Mouse (Mus musculus) kidney, embryonic 15.5 days (tissue): ENCODE results near the gene Faap100. TPM values are rescaled to one million over a fixed set of nuclear protein-coding genes. Genes with fewer than 3 reads are reported as not detected.
A peak's percentile ranks its signal among the peaks of the same experiment; 100 is the strongest.
"Not testable (repeated sequence)": the region's sequence is repeated elsewhere in the genome, so short reads cannot be mapped to it uniquely, and the experiment has no call there.

Source experiments
- ATAC-seq: fragments of 200-750 bp; cut with Nextera tagmentation; replicated peaks from 2 replicates; pipeline ENCODE4 v1.8.0; 2017; ENCODE audit warnings: moderate TSS enrichment; ENCODE audit not compliant: low FRiP score
- H3K27ac ChIP-seq: fragments of 300-500 bp; sonication (generic); 2 replicates; pipeline ENCODE4 v1.5.1; 2015; ENCODE audit warnings: mild to moderate bottlenecking, inconsistent platforms
- H3K27me3 ChIP-seq: fragments of 300-500 bp; sonication (generic); 2 replicates; pipeline ENCODE4 v1.6.1; 2015; ENCODE audit warnings: inconsistent platforms
- H3K36me3 ChIP-seq: fragments of 300-500 bp; sonication (generic); 2 replicates; pipeline ENCODE4 v1.6.1; 2015; ENCODE audit warnings: inconsistent platforms
- H3K4me1 ChIP-seq: fragments of 300-500 bp; sonication (generic); 2 replicates; pipeline ENCODE4 v1.6.1; 2015; ENCODE audit warnings: inconsistent platforms
- H3K4me2 ChIP-seq: fragments of 300-500 bp; sonication (generic); 2 replicates; pipeline ENCODE4 v1.6.1; 2015; ENCODE audit warnings: moderate library complexity, mild to moderate bottlenecking, inconsistent platforms
- H3K4me3 ChIP-seq: fragments of 300-500 bp; sonication (generic); replicated peaks from 2 replicates; pipeline ENCODE4 v1.5.1; 2015; ENCODE audit warnings: mild to moderate bottlenecking, inconsistent platforms
- H3K9ac ChIP-seq: fragments of 300-500 bp; sonication (generic); 2 replicates; pipeline ENCODE4 v1.6.1; 2015; ENCODE audit warnings: mild to moderate bottlenecking, inconsistent platforms
- H3K9me3 ChIP-seq: fragments of 300-500 bp; sonication (generic); replicated peaks from 2 replicates; pipeline ENCODE4 v1.6.1; 2016; ENCODE audit warnings: inconsistent platforms
- WGBS: fragments of 180-500 bp; shearing (Covaris S2); methylation state at CpG from one replicate; pipeline ENCODE4 v1.1.7; 2015; ENCODE audit warnings: mixed read lengths; 5-methylcytosine and 5-hydroxymethylcytosine counted together
- polyA plus RNA-seq: library from polyadenylated mRNA; unstranded; fragments of >200 nt; fragmentation: Nextera tagmentation; extraction: Ambion mirVana; gene quantifications from 2 replicates; pipeline ENCODE4 v1.2.1, GENCODE M21; 2015

Gene Faap100
- polyA plus RNA-seq, 1 experiment from 2014 or later = 41.9 TPM

DNA sequence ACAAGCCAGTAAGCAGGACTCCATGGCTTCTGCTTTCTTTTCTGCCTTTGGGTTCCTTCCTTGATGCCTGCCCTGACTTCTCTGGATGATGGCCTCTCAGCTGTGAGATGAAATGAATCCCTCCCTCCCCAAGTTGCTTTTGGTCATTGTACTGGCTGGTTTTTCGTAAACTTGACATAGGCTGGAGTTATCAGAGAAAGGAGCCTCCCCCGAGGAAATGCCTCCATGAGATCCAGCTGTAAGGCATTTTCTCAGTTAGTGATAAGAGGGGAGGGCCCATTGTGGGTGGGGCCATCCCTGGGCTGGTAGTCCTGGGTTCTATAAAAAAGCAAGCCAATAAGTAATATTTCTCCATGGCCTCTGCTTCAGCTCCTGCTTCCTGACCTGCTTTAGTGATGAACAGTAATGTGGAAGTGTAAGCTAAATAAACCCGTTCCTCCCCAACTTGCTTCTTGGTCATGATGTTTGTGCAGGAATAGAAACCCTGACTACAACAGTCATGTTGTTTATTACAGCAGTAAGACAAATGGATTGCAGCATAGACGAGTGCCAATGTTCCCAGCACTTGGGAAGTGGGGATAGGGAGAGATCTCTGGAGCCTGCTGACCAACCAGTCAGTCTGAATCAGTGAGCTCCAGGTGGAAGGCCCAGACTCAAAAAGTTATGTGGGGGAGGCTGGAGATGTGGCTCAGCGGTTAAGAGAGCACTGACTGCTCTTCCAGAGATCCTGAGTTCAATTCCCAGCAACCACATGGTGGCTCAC, 23.1 kb downstream of the Faap100 start:
- Histone ChIP-seq H3K9ac (no peak overlapping the region), H3K4me2 (no peak overlapping the region), H3K27me3 (no peaks in the 10 kb centered on the region), H3K36me3 (no peaks in the 10 kb centered on the region), H3K27ac (peak overlapping the region; percentile 73), H3K4me3 (no peak overlapping the region), H3K9me3 (no peaks in the 10 kb centered on the region), H3K4me1 (peaks cover 92% of the 10 kb centered on the region)
- no peak for ATAC-seq
- WGBS = 42% methylated on average over 5 of the region's 5 CpGs

DNA sequence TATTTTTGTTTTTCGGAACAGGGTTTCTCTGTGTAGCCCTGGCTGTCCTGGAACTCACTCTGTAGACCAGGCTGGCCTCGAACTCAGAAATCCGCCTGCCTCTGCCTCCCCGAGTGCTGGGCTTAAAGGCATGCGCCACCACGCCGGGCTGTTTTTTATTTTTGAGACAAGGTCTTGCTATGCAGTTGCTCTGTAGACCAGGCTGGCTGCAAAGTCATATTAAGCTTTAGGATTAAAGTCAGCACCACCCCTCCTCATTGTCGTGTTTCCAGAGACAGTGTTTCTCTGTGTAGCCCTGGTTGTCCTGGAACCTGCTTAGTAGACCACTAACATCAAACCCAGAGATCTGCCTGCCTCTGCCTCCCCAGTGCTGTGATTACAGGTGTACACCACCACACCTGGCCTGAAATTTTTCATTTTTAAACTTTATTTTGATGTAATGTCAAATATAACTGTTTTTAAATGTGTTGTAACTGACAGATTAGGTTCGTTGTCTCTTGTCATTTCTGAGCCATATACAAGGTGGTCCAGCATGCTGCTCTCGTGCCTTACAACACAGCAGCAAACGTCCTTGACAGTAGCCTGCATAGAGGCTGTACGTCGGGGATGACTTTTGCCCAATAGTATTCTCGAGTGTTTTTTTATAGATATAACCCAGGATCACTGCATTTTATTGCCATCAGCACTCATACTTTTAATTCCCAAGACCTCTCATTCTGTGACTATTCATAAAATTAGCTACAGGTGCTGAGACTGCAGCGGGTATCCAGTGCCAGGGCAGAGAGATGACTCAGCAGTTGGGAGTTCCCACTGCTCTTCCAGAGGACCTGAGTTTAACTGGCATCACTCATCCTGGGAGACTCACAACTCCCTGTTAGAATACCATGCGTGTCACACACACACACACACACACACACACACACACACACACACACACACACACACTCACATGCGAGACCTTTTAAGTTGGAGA, 24.0 kb downstream of the Faap100 start:
- peak overlapping the region; percentile 73 for H3K27ac ChIP-seq
- H3K36me3 ChIP-seq = no peaks in the 10 kb centered on the region
- H3K4me1 ChIP-seq = peaks cover 88% of the 10 kb centered on the region
- H3K27me3 ChIP-seq = no peaks in the 10 kb centered on the region
- WGBS = 86% methylated on average over 17 of the region's 17 CpGs
- ATAC-seq = no peak
- no peaks in the 10 kb centered on the region for H3K9me3 ChIP-seq
- H3K9ac ChIP-seq = no peak overlapping the region
- no peak overlapping the region for H3K4me2 ChIP-seq
- no peak overlapping the region for H3K4me3 ChIP-seq

DNA sequence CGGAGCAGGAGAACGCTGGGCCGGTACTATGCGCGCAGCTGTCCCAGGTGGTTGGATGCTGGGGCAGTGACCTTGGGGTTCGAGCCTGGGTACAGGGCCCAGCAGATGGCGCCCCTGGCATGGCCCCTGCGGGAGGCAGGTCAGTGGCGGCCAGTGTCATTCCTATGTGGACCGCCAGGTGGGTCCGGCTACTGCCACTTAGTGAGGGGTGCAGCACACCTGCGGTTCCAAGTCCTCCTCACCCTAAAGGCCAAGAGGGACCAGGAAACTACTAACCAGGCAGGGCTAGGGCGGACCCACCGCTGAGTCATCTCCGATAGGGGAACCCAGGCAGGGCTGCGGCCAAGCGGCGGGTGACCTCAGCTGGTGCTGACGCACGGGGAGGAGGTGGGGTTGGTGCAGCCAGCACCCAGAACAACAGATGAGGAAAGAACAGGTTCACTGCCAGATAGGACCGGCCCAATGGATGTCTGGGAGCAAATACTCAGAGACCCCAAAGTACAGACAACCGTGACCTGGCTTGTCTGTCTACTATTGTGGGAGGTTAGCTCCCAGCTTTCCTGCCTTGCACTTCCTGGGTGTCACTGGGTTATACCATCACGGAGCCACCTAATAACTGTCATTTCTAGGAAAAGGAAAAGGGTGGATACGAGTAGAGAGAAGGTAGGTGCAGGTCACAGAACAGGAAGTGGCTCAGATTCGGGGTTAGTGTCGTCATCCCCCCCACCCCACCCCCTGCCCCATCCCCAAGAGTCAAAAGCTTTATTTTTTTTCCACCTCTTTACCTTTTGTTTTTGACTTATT, 24.9 kb downstream of the Faap100 start:
- Histone ChIP-seq H3K9ac (no peak overlapping the region), H3K4me1 (peaks cover 85% of the 10 kb centered on the region), H3K27ac (peak overlapping the region; percentile 100), H3K9me3 (no peaks in the 10 kb centered on the region), H3K27me3 (no peaks in the 10 kb centered on the region), H3K4me2 (peak overlapping the region; percentile 41), H3K36me3 (no peaks in the 10 kb centered on the region), H3K4me3 (no peak overlapping the region)
- peak; percentile 10 for ATAC-seq
- WGBS = 27% methylated on average over 26 of the region's 26 CpGs

- peak overlapping the region; percentile 10; the same call in 1 of the 2 replicates for H3K4me2 ChIP-seq
- peaks cover 76% of the 10 kb centered on the region for H3K4me1 ChIP-seq
- no peaks in the 10 kb centered on the region for H3K9me3 ChIP-seq
- no peak for ATAC-seq
- H3K27ac ChIP-seq = peak overlapping the region; percentile 100
- 58% methylated on average over 13 of the region's 13 CpGs for WGBS
- H3K4me3 ChIP-seq = no peak overlapping the region
- no peaks in the 10 kb centered on the region for H3K27me3 ChIP-seq
- H3K36me3 ChIP-seq = no peaks in the 10 kb centered on the region
- peak overlapping the region; percentile 24; the same call in 1 of the 2 replicates for H3K9ac ChIP-seq
These were observed 25.8 kb downstream of the Faap100 start for GRCm38 (mm10) chr11:120352571-120353290.

DNA sequence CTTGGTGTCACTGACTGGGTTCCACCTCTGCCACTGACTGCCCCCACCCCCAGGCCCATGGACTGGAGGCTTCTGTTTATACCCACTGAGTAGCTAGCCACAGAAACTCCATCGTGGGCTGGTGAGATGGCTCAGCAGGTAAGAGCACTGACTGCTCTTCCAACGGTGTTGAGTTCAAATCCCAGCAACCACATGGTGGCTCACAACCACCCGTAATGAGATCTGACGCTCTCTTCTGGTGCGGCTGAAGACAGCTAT, 26.5 kb downstream of the Faap100 start:
- Histone ChIP-seq H3K4me1 (peaks cover 69% of the 10 kb centered on the region), H3K27ac (peak overlapping the region; percentile 100)
- H3K9me3 ChIP-seq, H3K36me3 ChIP-seq, H3K27me3 ChIP-seq, ATAC-seq, H3K4me2 ChIP-seq, H3K9ac ChIP-seq, H3K4me3 ChIP-seq: not testable (repeated sequence)
- 86% methylated on average over 5 of the region's 5 CpGs for WGBS

GRCm38 (mm10) chr11:120351250-120352092, 27.1 kb downstream of the Faap100 start:
- no peaks in the 10 kb centered on the region for H3K9me3 ChIP-seq
- peaks cover 7% of the 10 kb centered on the region for H3K36me3 ChIP-seq
- H3K4me1 ChIP-seq = peaks cover 68% of the 10 kb centered on the region
- H3K27ac ChIP-seq = peak overlapping the region; percentile 100
- no peaks in the 10 kb centered on the region for H3K27me3 ChIP-seq
- H3K4me3 ChIP-seq = 0 out of 2 replicates have a peak overlapping the region, but pooled peaks have one; percentile 99
- peak overlapping the region; percentile 83 for H3K4me2 ChIP-seq
- peak overlapping the region; percentile 100; the same call in 1 of the 2 replicates for H3K9ac ChIP-seq
- no peak for ATAC-seq
- 70% methylated on average over 10 of the region's 10 CpGs for WGBS

DNA sequence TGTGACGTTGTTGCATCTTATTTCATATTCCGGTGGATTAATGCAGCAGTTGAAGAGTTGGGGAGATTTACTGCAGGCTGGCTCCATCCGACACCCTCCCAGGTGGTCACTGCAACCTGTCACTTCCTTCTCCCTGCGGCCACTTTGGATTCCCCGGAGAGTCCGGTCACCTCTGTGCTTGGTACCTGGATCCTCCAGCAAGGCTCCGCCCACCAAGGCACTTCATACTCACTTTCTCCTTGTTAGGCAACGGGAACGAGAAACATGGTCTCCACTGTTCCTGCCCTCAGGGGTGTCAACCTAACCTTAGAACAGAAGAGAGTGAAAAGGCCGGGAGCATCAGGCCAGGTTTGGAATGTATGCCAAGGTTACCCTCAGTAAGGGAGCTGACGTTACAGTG, 27.9 kb downstream of the Faap100 start:
- peaks cover 62% of the 10 kb centered on the region for H3K4me1 ChIP-seq
- no peaks in the 10 kb centered on the region for H3K27me3 ChIP-seq
- no peak for ATAC-seq
- no peaks in the 10 kb centered on the region for H3K9me3 ChIP-seq
- H3K9ac ChIP-seq = peak overlapping the region; percentile 100
- peak overlapping the region; percentile 83 for H3K4me2 ChIP-seq
- peak overlapping the region; percentile 99 for H3K4me3 ChIP-seq
- 10% methylated on average over 11 of the region's 11 CpGs for WGBS
- peak overlapping the region; percentile 100 for H3K27ac ChIP-seq
- H3K36me3 ChIP-seq = peaks cover 9% of the 10 kb centered on the region

DNA sequence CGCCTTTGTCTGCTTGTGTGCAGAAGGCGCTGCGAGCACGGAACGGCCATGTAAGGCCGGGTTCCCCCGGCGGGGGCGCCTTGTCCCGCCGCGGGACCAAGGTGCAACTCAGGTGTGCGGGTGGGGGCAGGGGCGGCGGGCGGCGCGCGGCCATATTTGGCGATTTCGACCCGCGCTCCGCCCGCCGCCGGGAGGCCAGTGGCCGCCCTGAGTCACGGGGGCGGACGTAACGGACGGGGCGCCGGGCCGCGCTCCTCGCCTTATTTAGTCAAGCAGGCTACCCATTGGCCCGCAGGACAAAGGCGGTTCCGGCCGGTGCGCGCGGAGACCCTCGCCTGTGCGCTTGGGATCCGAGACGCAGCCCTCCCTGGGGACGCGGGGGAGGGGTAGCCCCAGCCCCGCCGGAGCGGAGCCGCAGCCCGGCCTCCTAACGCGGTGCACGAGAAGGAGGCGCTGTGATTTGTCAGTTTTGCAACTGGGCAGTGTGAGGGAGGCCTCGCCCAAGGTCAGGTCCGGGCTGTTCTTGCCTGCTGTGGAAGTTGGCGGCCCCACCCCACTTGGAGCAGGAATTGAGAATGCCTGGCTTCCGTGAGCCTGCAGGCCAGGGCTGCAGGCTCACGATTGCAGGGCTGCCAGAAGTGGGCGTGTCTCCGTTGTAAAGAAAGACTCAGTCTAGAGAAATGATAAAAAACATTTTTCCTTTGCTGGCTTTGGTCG, 28.4 kb downstream of the Faap100 start:
- H3K4me3 ChIP-seq = peak overlapping the region; percentile 99
- 4% methylated on average over 67 of the region's 68 CpGs for WGBS
- ATAC-seq = peak; percentile 83

DNA sequence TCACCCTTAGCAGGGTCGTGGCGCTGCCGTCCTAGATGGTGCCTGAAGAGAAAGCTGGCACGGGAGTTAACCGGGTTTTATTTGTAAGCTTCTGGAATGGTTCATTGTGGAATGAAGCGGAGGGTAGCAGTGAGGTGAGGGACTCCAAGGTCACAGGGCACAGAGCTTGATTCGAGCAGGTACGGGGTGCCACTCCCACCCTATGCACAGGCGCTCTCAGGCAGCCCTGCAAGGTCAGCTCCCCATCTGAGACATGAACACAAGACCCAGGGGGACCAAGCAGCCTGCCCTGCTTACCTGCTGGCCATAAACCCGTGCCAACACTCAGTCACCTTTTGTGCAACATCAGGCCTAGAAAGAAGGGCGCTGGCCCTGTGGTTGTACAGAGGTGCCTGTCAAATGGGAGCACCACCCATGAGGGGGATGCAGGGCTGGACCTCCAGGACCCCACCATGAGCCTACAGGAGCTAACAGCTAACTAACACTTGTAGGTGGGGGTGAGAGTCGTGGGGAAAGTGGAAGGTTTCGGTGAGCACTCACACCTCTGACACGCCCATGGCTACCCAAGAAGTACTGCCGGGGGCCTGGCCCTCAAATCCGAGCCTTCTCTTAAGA, 29.1 kb downstream of the Faap100 start:
- peak overlapping the region; percentile 83 for H3K4me2 ChIP-seq
- H3K9ac ChIP-seq = peak overlapping the region; percentile 100
- ATAC-seq = peak; percentile 1; the same call in 1 of the 2 replicates
- H3K27me3 ChIP-seq = no peaks in the 10 kb centered on the region
- under 1% methylated on average over 16 of the region's 16 CpGs for WGBS
- peak overlapping the region; percentile 99 for H3K4me3 ChIP-seq
- H3K27ac ChIP-seq = peak overlapping the region; percentile 100
- peaks cover 55% of the 10 kb centered on the region for H3K4me1 ChIP-seq
- peaks cover 19% of the 10 kb centered on the region for H3K36me3 ChIP-seq
- H3K9me3 ChIP-seq = no peaks in the 10 kb centered on the region

More for the DNA sequence above, 28.4 kb downstream of the Faap100 start:
- no peaks in the 10 kb centered on the region for H3K9me3 ChIP-seq
- H3K9ac ChIP-seq = peak overlapping the region; percentile 100
- peak overlapping the region; percentile 83 for H3K4me2 ChIP-seq
- peaks cover 60% of the 10 kb centered on the region for H3K4me1 ChIP-seq
- peak overlapping the region; percentile 100 for H3K27ac ChIP-seq
- H3K36me3 ChIP-seq = peaks cover 13% of the 10 kb centered on the region
- no peaks in the 10 kb centered on the region for H3K27me3 ChIP-seq
